Mouse (Mus musculus): ENCODE measurements at regions not wholly inside any gene's neighbourhood (a gene's known extent, or its start where the extent isn't known, plus 50 kb on each side); places are given as distances from the start of the nearest gene placed in this dataset.

- Histone ChIP-seq H3K4me2 (ENCODE audit: low read depth, low read length) (no peak overlapping the region), H3K9me3 (ENCODE audit: control insufficient read depth, low read length) (no peaks in the 10 kb centered on the region), H3K36me3 (ENCODE audit: control insufficient read depth, insufficient read depth, low read length) (no peaks in the 10 kb centered on the region), H3K9ac (ENCODE audit: low read depth, low read length) (no peak overlapping the region), H3K4me3 (ENCODE audit: low read depth, low read length) (no peak overlapping the region), H3K27ac (replicated peaks; ENCODE audit: low read depth, low read length) (no peak overlapping the region), H3K4me1 (ENCODE audit: control insufficient read depth, insufficient read depth, low read length) (no peaks in the 10 kb centered on the region), H3K27me3 (replicated peaks; ENCODE audit: control insufficient read depth, insufficient read depth, low read length) (no peaks in the 10 kb centered on the region)
- WGBS, result 63% methylated on average over 11 of the region's 11 CpGs
- DNase-seq (ENCODE audit: low spot score) (no peak), ATAC-seq (ENCODE audit: low read depth) (no peak)
These were observed 126.0 kb downstream of the Gm10131 start for GRCm38 (mm10) chr8:33985430-33985977.

- Histone ChIP-seq H3K9me3 (ENCODE audit: control insufficient read depth, low read length) (no peaks in the 10 kb centered on the region), H3K4me3 (ENCODE audit: low read depth, low read length) (no peak overlapping the region), H3K4me1 (ENCODE audit: control insufficient read depth, insufficient read depth, low read length) (peaks cover 13% of the 10 kb centered on the region; the same call in 1 of the 2 replicates), H3K9ac (ENCODE audit: low read depth, low read length) (no peak overlapping the region), H3K27me3 (replicated peaks; ENCODE audit: control insufficient read depth, insufficient read depth, low read length) (no peaks in the 10 kb centered on the region), H3K36me3 (ENCODE audit: control insufficient read depth, insufficient read depth, low read length) (no peaks in the 10 kb centered on the region), H3K4me2 (ENCODE audit: low read depth, low read length) (no peak overlapping the region), H3K27ac (replicated peaks; ENCODE audit: low read depth, low read length) (no peak overlapping the region)
- no peak for DNase-seq (ENCODE audit: low spot score)
- WGBS, result 66% methylated on average over 4 of the region's 4 CpGs
- ATAC-seq (ENCODE audit: low read depth), result no peak
These were observed 129.9 kb downstream of the Gm10131 start for GRCm38 (mm10) chr8:33981629-33982028.

GRCm38 (mm10) chr8:33980999-33981398 lies 130.5 kb downstream of the Gm10131 start:
- no peak overlapping the region for H3K4me3 ChIP-seq (ENCODE audit: low read depth, low read length)
- no peaks in the 10 kb centered on the region for H3K27me3 ChIP-seq (replicated peaks; ENCODE audit: control insufficient read depth, insufficient read depth, low read length)
- H3K36me3 ChIP-seq (ENCODE audit: control insufficient read depth, insufficient read depth, low read length), result no peaks in the 10 kb centered on the region
- no peaks in the 10 kb centered on the region for H3K9me3 ChIP-seq (ENCODE audit: control insufficient read depth, low read length)
- no peak overlapping the region for H3K27ac ChIP-seq (replicated peaks; ENCODE audit: low read depth, low read length)
- H3K9ac ChIP-seq (ENCODE audit: low read depth, low read length), result no peak overlapping the region
- H3K4me1 ChIP-seq (ENCODE audit: control insufficient read depth, insufficient read depth, low read length), result peaks cover 13% of the 10 kb centered on the region; the same call in 1 of the 2 replicates
- no peak for ATAC-seq (ENCODE audit: low read depth)
- DNase-seq (ENCODE audit: low spot score), result no peak
- H3K4me2 ChIP-seq (ENCODE audit: low read depth, low read length), result no peak overlapping the region
- WGBS, result 56% methylated on average over 7 of the region's 7 CpGs

All from embryonic facial prominence, embryonic 14.5 days (tissue).